Mouse (Mus musculus) embryo, embryonic 9.5 days (tissue): ENCODE data around the gene Slc36a3.
A peak's percentile ranks its signal among the peaks of the same experiment; 100 is the strongest.
"Not testable (repeated sequence)": the region's sequence is repeated elsewhere in the genome, so short reads cannot be mapped to it uniquely, and the experiment has no call there.

Experiments used
- DNase-seq: peaks from one replicate; pipeline ENCODE4 v3.0.0-alpha.2; 2017; ENCODE audit errors: extremely low spot score

Slc36a3 gene

DNA sequence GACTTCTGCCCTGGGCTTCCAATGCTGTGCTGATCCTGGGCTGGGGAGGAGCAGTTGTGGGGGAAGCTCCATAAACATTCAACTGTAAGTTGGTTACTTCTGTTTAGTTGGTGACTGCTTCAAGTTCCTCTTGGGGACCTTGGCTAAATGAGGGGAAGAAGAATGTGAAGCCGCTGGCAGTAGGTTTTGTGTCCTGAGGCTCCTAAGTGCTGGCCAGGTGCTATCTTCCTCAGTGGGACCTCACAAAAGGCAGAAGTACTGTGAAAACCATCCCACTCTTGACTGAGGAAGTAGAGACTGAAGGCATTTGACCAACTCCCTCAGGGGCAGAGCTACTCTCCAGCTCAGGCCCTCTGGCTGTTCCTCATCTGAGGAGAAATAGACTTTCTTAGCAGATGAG lies 44.9 kb downstream of the Slc36a3 start:
- no peak for DNase-seq

DNA sequence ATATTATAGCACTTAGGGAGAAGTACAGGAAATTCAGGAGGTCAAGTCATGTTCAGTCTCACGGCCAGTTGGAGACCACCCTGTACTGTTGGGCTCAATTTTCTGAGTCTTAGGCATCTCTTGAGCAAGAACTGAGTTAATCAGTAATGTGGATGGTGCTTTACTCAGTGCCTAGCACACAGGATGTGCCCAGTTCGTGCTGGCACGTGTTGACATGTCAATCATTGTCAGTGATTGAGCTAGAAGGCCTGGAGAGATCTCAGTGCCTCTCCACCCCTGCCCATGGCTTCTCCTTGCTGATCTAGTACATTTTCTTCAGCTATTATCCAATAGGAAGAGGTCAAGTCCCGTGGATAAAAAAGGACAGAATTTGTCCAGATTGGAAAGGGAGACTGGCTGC lies 46.1 kb downstream of the Slc36a3 start:
- no peak for DNase-seq

DNA sequence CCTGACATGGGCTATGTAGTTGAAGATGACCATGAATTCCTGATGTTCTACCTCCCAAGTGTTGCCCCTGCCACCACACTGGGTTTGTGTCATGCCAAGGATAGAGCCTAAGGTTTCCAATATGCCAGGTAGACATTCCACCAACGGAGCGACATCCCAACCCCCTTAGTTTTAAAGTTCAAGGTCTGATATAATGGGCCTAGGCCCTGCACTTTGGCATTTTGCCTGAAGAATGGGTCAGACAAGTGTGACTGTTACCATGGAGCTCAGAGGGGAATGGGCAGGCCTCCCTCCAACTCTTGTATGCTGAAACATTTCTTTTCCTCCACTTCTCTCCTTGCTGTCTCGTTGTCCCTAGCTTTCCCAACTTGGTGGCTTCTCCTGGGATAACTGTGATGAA lies 48.3 kb downstream of the Slc36a3 start:
- no peak for DNase-seq

DNA sequence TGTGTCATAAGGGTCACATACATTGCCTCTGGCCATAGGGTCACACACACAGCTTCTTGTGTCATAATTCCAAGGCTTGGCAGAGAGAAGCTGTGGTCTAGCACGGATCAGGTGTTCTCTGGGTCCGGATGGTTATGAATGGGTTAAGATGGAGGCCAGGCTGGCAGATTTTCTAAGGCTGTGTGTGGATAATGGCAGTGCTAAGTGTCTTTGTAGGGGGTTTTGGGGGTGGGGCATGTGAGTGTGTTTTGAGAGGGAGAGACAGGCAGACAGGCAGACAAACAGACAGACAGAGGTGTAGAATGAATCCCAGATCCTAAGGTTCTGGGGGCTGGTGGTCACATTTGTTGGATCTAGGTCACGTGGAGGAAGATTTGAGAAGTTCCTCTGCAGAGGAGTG lies 49.5 kb downstream of the Slc36a3 start:
- no peak for DNase-seq

DNA sequence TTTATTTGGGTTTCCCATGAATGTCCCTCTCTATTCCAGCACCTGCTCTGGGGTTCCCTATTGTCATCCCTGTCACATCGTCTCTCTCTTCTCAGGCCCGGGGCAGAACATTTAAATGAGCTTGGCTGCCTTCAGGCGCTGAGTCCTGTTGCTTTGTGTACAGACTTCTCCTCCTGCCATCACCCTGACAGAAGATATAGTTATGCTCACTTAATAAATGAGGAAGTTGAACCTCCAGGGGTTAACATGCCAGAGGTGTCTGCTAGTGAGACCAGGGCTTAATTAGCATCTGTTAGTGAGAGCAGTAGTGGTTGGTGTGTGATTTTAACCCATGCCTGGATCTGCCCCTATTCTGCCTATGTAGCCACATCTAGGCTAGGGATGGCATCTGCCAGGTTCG lies 51.6 kb downstream of the Slc36a3 start:
- no peak for DNase-seq

- DNase-seq = no peak
Measured at GRCm38 (mm10) chr11:55099019-55099771, 52.3 kb downstream of the Slc36a3 start.

GRCm38 (mm10) chr11:55098189-55098915 lies 53.2 kb downstream of the Slc36a3 start:
- no peak for DNase-seq

DNA sequence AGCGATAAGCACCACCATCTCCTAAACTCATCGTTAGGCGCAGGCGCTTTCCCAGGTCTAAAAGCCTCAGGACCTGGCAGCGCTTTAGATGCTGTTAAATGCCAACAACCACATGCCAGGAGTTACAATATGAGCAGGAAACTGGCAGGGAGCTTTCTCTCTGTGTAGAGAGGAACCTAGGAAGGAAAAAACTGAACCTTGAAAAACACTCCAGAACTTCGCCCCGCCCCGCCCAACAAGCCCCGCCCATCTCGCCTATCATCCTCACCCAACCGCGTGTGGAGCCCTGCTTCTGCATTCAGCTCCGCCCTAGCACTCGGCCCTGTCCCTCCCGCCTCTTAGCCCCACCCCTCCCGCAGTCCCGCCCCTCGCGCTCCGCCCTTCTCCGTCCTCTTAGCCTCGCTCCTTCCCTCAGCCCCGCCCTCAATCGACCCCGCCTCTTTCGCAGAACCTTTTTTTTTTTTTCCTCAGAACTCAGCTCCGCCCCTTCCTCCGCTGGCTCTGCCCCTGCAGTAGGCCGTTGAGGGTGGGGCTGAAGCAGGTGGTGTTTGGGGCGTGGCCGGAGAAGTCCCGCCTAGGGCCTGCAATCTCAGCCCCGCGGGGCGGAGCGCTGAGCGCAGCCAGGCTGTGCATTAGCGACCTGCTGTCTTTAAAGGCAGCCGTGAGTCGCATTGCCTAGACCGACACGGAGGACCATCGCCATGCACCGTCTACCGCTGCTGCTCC lies 53.9 kb downstream of the Slc36a3 start, which contains the start of gene Gm2a:
Gene Gm2a (plus strand): TSS at position 653 of the 726 bp plus-strand sequence.
- peak; percentile 99 for DNase-seq

DNA sequence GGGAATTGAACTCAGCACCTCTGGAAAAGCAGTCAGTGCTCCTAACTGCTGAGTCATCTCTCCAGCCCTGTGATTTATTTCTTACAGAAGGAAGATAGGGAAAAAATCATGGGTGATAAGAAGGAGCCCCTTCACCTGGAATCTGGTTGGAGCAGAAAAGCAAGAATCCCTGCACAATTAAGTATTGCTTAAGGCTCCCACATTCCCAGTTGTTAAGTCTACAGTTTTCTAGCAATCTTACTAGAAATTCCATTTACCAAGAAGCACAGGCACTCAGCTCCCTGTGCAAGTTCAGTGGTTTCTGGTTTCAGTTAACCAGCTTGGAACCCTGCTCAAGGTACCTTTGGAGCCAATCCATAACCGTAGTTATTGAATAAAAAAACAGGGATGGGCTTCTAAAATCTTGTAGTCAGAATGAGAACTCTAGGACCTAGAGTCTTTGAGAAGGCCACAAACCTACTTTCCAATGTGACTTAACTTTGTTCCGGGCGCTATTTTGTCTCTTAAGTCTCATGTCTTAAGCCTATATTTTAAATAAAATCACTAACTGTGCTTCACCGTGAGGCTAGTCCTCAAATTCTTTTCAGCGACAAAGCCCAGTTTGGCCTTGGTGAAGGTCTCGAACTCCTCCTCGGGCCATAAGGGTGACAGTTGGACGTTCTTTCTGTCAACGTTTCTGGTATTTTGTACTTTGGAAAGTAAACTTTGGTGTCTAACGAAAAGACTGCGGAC lies 54.6 kb downstream of the Slc36a3 start:
- no peak for DNase-seq

GRCm38 (mm10) chr11:55096296-55096695 lies 55.2 kb downstream of the Slc36a3 start:
- DNase-seq = not testable (repeated sequence)

DNA sequence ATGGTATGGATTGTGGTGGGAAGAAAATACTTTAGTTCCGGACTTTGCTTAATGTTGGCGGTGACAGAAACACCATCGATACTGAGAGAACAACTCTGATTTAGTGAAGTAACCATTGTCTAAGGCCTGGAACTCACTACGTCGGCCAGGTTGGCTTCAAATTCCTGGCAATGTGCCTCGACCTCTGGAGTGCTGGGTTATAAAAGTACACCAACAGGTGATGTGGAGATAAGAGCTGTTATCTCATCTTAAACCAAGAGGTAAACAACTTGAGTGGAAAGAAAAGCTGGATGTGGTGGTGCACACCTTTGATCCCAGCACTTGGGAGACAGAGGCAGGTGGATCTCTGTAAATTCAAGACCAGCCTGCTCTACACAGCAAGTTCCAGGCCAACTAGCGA lies 58.4 kb downstream of the Slc36a3 start:
- DNase-seq = no peak

DNA sequence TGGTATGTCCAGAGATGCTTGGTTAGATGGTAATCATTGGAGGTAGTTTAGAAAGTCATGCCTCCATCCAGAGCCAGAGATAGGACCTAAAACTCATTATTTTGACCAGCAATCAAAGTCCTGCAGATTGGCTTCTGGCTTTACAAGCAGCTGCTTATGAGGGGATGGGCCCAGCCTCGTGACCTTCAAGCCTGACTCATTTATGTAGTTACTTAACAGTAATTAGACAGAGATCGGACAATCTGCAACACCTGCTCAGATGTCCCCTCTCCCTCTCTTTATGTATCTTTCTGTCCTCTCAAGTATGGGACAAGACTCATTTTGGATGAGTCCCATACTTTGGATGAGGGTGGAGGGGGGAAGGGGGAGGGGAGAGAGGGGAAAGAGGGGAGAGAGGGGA lies 61.6 kb downstream of the Slc36a3 start:
- no peak for DNase-seq

DNA sequence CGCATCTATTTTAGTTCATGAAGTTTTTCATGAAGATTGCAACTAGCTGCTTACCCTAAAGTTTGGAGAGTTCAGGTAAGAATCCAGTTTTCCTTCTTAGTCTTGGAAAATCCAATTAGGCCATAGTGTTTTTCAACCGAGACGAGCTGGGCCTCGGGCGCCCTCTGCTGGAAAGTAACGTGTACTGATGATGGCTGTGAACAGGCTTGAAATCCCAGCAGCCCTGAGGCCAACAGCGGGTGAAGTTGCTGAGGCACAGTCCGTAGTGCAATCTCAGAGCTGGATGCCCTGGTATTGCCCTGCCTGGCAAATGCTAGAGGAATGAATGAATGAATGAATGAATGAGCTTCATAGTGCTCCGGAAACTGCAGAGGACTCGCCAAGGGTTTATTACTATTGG lies 64.5 kb downstream of the Slc36a3 start:
- peak; percentile 81 for DNase-seq

- no peak for DNase-seq
Measured at GRCm38 (mm10) chr11:55085396-55085795, 66.1 kb downstream of the Slc36a3 start.

- DNase-seq = no peak
Measured at GRCm38 (mm10) chr11:55084629-55085028, 66.9 kb downstream of the Slc36a3 start.

DNA sequence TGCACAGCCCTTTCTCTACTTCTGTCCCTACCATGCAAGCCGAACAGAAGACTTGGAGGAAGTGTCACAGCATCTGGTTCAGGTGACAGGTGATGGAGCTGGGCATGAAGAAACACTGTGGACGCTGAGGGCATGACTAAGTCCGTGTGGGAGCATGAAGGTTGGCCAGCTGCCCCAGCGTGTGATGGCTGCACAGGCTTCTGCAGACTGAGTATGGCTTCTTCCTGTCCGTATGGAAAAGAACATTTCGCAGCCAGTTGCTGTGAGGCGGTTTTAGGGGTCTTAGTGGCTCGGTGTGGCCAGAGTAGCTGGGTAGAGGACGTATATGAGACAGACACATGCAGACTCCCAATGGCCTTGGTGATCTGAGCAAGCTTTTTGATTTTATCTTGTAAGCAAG lies 70.3 kb downstream of the Slc36a3 start:
- no peak for DNase-seq

DNA sequence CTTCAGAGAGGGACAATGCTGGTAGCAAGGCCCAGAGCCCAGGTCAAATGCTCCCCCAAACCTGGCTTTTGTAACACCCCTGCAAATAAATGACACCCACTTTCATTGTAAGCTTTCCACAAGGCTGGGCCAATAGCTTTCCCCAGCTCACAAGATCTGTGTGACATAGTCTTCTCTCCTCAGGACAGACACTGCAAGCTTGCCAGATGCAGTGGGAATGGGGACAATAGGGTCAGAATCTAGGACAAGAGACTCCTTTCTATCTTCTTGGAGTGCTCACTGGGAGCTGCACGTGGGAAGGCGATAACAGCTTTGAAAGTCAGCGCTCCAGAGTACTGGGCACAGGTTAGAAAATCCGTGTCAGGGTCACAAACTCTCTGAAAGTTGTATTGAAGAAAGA lies 72.3 kb downstream of the Slc36a3 start:
- DNase-seq = no peak

- no peak for DNase-seq
Measured at GRCm38 (mm10) chr11:55078502-55078901, 73.0 kb downstream of the Slc36a3 start.

- DNase-seq = peak; percentile 61
Measured at GRCm38 (mm10) chr11:55077331-55078231, 73.9 kb downstream of the Slc36a3 start, which contains the start of gene Ccdc69. Gene Ccdc69, minus strand, starts transcription at chr11:55078131.

DNA sequence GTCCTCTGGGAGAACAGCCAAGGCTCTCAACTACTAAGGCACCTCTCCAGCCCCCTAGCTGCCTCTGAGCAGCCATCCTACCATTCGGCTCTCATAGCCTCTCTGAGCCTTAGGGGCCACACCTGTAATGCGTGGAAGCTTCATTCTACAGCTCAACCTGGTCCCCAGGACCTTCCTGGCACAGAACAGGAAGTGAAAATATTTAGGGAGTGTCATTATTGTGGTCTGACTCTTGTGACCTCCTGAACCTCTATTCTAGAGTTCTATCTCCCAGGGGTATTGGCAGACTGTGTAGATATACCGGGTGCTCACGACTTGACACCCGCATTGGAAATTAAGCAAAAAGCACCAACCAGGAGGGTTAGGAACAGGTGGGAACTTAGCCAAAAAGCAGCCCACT lies 75.3 kb downstream of the Slc36a3 start:
- DNase-seq = no peak

DNA sequence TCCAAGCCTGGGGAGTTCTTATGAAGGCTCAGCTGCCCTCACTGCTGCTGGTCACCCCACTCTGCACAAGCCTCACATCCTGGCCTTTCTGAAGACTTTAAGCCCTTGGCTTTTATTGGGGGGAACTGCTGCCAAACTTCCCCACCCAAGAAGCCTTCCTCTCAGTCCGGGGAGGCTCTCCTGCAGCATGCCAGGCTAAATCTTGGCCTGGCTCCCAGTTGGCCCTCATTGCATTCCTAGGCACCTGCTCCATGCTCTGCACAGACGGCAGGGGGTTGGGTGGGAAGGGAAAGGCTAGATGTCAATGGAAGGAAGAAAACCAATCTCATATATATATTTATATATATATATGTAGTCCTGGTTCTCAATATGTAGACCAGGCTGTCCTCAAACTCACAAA lies 75.9 kb downstream of the Slc36a3 start:
- no peak for DNase-seq
